Mouse (Mus musculus) layer of hippocampus, postnatal 36 days (tissue): ENCODE data around the gene Ntpcr. TPM values are rescaled to one million over a fixed set of nuclear protein-coding genes. Genes with fewer than 3 reads are reported as not detected.
A peak's percentile ranks its signal among the peaks of the same experiment; 100 is the strongest.

Source experiments
- DNase-seq, 2 experiments: peaks; one replicate each; pipeline ENCODE4 v3.0.0; 2022
- total RNA-seq, 2 experiments: library from RNA; stranded (reverse); gene quantifications; 2 replicates each; pipeline ENCODE4 v1.2.3; 2021

Ntpcr gene
- total RNA-seq, 2 experiments from 2014 or later, result 20.8 TPM

DNA sequence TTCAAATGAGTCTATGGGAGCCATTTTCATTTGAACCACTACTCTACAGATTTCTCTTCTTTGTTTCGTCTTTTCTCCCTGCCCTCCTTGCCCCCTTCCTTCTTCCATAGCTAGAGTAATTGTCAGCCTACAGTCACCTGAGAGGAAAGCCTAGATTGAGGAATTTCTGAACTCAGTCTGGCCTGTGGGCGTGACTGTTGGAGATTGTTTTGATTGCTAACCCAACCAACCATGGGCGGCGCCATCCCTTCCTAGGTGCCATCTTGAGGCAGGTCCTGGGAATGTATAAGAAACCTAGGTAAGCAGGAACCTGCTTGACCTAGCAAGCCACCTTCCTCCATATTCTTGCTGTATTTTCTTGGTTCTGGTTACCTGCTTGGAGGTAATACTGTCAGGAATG lies 3.6 kb upstream of the Ntpcr start:
- no peak for DNase-seq

DNA sequence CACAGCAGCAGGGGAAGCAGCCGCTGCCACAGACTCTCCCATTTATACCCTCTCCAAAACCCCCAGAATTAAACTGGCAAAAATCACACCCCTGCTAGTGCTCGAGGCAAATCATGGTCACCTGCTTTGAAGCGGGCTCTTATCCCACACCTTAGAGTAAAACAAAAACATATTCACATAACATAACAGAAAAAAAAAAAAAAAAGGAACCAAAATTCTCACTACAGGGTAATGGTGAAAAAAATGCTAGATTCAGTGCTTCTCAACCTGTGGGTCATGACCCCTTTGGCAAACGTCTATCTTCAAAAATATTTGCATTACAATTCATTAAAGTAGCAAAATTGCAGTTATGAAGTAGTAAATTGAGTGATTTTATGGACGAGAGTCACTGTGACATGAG lies 2.8 kb upstream of the Ntpcr start:
- no peak for DNase-seq

DNA sequence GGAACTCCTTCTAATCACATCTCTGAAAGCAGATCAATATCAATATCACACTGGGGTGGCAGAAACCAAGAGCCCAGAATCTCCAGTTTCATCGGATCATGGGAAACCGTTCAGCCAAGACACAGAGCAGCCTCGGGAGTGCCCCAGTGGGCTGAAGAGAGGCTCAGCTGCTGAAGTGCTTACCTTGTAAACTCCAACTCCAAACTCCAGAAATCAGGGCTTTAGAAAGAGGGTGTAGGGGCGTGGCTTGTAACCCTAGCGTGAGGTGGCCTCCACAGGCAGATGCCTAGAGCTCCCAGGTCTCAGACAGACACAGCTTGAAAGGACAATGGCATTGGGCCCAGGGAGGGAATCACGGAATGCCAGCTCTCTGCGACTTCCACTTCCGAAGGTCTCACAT lies 2.0 kb upstream of the Ntpcr start:
- DNase-seq, result no peak

DNA sequence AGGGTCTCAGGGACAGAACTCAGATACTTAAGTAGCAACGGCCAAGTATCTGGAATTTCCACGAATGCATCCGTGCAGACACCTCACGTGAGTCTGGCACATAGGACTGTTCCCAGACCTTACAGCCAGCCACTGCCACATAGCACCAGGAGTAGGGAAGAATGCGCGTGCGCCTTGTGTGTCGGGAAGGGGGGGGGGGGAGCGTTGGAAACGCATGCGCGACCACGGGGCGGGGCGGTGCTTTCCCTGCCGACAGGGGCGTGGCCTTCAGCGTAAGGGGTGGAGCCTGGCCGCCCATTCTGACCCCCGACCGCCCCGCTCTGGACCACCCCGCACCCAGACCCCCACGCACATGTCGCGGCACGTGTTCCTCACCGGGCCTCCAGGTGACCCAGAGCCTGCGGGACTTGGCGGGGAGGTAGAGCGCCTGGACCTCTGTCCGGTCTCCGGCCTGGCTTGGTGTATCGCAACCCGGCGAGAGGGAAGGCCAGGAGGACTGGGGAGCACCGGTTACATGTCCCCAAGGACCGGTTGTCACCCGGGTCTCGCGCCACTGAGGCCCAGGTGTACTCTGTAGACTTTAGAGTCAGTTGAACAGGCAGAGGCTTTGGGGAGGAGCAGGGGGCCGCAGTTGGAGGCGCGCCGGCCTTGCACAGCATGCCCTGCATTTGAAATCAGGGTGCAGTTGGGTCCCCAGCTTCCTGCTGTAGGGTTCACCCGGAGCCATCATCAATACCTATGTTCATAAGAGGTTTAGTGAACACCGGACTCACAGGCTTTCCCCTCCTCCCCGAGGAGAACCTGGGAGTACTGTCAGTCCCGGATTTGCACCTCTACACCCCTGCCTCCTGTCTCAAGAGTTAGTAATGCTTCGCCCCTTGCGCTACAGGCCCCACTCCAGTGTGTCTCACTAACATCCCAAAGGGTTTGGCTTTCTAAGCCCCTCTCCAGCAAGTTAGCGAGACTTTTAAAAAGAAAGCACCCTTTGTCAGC lies 4.5 kb downstream of the Ntpcr start:
- DNase-seq, result peak; percentile 85

DNA sequence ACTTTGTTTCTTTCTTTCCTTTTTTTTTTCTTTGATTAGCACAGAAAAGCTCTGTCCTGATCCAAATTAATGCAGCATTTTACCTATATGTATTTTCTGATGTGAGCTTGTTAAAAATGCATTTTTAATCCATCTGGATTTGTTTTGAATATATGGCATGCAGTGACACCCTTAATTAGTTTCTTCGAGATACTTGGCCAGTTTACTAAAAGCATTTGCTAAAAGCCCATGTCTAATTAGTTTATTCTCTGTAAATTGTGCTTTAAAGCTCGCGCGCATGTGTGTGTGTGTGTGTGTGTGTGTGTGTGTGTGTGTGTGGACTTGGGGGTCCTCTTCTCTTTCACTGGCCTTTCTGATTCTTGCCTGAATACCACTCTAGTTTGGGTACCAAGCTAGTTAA lies 9.2 kb downstream of the Ntpcr start:
- no peak for DNase-seq

DNA sequence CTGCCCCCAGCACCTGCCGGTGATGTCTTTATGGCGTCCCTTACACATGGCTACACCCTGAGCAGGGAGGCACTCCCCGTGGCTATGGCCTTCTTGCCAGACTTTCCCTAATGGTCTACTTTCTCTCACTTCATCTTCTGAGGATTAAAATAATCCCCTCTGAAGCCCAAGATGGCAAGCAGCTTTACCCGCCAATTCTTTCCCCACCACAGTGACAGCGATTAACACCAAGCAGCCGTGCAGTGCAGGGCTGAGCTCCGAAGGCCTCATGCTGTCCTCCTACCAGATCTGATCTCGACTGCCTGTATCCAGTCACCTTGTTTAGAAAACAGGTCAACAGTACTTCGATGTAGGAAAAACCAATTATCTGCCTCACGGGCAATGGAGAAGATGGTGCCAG lies 10.9 kb downstream of the Ntpcr start:
- no peak for DNase-seq

DNA sequence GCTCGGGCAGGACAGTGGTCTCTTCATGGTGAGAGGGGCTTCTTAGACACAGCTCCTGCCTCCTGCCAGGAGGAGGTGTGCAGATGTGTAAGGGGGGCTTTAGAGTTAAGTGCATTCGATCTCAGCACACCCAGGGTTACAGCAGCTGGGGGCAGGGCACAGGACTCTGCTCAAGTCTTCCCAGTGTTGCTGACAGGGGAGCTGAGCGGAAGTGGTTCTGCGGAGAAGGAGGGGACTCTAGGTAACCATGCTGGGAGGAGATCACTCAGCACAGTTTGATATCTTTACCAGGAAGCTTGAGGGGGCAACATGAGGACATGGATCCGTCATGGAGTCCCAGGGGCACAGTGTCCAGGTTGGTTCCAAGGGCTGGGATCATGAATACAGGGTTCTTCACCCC lies 11.6 kb downstream of the Ntpcr start:
- no peak for DNase-seq

DNA sequence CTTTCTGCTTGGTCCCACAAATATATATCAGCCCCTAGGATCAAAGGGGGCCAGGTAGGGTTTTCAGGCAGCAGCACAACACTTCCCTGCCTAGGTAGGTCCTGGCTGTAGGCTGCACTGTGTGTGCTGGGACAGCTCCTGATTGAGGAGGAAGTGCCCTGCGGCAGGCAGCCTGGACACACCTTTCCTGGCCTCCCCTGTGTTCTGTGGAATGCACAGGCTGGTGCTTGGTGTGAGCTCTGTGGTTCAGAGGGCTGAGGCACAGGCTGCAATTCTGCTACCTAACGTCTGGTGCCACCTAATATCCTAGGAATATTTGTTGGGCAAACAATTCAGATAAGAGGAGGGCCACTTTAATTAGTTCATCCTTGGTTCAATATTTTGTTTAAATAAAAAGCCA lies 12.1 kb downstream of the Ntpcr start:
- no peak for DNase-seq

DNA sequence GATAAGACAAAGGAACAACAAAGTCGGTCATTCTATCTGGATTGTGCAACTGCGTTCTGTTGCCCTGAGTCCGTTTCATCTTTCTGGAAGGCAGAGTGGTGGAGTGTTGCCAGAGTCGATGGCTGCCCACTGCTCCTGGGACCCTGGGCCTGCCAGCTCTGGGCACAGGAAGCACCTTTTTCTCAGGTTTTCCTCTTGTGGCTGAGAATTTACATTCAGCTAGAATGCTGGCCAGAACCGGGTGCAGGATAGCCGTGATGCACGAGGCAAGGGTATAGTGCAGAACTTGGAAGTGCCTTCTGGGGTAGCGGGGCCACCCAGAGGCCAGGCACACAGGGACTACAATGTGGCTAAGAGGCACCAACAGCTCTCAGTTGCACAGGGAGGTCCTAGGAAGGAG lies 12.6 kb downstream of the Ntpcr start:
- no peak for DNase-seq

DNA sequence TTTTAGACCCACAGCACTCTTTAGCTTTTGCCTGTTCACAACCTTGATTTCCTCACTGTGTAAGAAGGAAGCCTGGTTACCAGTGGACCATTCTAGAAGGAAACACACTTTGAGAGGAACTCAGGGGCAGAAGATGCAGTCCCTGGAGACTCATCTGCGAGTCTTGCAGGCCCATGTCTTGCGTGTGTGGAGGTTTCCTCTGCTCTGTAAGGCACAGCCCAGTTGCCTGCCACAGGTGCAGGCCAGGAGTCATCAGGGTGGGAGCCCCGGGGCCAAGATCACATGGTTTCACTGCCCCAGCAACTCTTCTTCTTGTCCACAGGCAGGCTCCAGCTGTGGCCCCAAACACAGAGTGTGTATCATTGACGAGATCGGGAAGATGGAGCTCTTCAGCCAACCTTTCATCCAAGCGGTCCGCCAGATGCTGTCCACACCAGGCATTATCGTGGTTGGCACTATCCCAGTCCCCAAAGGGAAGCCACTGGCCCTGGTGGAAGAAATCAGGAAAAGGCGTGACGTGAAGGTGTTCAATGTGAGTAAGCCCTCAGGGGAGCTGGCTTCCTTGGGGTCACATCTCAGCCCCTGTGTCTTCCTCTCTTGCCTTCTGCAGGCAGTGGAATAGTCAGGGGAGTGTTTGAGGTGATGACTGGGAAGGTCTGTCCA lies 15.3 kb downstream of the Ntpcr start:
- DNase-seq, result no peak

DNA sequence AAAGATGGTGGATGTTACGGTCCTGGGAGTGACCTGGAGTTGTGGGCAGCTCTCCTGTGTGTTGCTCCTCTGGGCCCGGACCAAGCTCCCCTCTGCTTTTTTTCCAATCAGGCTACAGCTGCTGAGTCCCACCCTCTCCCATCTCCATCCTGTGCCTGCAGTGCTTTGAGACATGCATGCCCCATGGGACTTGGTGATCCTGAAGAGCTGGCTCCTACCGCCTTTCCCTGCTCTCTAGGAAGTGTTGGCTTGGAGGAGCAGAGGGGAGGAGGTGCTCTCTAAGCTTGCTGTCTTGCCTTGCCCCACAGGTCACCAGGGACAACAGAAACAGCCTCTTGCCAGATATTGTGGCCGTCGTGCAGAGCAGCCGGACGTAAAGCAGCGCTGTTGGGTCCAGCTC lies 17.6 kb downstream of the Ntpcr start:
- DNase-seq, result no peak

DNA sequence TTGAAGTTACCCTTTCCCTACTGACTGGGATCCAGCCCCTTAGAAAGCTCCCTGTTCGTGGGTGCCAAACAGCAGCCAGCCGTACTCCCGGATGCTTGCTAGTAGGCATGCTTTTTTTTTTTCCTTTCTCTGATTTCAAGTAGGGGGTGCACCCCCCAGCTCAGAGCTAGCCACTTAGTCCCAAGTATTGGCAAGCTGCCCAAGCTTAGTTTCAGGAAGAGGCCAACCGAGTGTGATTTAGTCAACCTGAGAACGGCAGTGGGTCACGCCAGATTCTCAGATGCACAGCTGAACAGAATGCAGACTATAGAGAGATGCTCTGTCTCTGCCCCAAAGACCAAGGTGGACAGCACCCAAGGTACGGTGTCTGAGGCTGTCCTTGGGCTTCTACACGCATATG lies 21.1 kb downstream of the Ntpcr start:
- DNase-seq, result no peak

DNA sequence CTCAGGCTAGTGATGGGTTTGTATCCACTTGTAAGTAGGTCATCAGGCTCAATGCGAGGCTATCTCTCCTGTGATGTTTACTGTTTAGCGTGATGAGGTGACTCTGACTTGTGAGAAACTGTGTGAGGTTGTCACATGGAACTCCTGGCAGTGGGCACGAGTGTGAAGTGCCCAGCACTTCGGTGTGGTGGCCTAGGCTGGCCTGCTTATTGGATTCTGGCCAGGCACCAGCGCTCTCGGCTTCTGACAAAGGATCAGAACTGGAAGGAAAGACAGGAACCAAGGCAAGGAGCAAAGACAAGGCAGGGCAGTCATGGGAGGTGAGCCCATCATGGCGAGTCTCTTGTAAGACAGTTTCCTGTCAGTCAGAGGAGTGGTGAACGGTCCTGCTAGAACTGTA lies 26.1 kb downstream of the Ntpcr start:
- DNase-seq, result no peak

DNA sequence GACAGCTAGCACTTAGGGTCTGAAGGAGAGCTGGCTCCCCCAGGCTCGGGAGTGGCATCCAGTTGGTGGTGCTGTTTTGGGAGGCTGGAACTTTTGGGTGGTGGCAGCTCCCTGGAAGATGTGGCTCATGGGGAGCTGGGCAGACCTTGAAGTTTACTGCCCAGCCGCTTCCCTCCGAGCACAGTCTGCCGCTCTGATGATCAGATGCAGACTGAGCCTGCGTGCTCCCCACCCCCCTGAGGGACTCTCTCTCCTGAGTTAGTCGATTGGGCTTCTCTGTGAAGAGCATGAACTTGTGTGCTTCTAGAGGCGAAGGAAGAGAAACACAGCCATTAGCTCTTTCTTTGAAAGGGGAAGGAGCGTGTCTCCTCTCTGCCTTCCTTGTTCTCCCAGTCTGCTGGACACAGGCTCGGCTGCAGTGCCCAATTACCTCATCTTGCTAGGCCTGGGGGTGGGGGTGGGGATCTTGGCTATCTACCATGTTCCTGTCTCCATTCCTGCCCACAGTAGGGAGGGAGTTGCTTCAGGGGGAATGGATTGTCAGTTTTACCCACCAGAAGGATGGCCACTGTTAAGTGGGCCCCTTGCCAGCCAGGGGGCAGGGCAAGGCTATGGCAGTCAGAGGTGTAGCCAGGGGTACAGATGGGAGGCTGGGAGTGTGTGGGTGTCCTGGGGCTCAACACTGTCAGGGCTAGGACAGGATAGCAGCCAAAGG lies 26.8 kb downstream of the Ntpcr start:
- no peak for DNase-seq

DNA sequence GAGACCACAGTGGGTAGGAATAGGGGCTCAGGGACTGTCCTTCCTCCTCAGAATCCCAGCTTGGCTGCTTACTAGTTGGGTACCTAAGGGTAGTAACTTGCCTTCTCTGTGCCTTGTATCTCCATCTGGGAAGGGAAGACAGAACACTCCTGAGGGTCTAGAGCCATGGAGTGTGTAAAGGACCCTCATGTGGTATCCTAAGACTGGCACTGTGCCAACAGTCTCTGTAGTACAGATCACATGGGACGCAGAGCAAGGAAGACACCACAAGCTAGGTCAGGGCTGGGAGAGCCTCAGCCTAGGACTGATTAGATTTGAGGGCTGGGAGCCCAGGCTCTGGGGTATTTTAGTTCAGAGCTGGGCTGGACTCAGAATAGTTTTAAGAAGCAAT lies 27.3 kb downstream of the Ntpcr start:
- DNase-seq, result no peak

DNA sequence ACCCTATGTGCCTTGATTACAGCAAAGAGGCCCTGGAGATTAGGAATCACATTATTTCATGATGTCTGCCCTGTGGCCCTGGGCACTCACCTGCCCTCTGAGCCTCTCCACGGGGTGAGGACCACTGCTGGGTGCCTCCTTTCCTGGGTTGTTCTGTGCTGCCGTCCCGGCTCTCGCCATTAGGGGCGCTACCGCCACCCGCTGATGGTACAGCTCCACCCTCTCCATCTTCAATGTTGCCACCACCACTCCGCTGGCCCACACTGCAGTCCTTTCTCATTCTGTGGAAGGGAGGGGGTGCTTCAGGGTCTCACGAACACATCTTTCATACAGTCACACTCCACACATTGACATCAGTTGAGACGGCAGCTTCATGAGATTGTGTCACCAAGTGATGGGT lies 29.3 kb downstream of the Ntpcr start:
- DNase-seq, result peak in 1 of 2 experiments; percentile 13

DNA sequence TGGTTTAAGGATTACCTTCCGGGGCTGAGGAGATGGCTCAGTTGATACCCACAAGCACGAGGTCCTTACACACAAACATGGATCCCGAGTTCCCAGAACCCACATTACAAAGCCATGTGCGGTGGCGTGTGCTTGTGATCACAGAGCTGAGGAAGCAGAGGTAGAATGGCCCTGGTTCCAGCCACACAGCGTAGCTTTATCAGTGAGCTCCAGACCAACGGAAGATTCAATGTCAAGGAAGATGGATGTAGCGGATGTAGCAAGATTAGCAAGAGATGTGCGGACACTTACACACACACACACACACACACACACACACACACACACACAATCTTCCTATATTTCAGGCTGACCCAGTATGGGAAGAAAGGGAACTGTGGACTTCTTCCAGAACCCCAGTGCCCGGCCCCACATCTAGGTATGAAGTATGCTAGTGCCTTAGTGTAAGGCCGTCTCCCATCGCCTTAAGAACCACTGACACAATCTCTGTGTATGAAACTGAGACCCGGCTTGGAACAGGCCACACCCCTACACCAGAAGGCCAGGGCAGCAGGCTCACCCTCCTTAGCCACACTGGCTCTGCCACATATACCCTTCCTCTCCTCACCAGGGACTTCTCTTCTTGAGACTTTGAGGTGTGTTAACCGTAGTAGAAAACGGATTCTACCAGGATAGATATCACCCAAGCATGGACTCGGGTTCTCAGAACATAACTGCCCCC lies 33.5 kb downstream of the Ntpcr start:
- no peak for DNase-seq

DNA sequence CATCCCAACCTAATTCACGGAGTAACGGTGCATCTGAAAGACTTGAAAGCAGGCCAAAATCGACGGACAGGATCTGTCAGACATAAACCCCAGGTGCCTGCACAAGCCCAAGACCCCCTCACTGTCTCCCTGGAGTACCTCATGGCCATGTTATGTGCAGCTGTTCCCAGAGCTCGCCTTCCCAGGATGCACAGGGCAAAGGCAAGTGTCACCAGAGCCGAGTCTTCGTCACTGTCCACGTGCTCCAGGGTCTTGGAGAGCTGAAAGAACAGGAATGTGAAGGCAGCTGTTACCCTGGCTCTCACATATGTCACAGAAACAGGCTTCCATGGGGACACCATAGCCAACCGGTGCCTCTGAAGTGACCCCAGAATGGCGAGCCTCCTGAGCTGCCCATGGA lies 38.3 kb downstream of the Ntpcr start:
- no peak for DNase-seq

DNA sequence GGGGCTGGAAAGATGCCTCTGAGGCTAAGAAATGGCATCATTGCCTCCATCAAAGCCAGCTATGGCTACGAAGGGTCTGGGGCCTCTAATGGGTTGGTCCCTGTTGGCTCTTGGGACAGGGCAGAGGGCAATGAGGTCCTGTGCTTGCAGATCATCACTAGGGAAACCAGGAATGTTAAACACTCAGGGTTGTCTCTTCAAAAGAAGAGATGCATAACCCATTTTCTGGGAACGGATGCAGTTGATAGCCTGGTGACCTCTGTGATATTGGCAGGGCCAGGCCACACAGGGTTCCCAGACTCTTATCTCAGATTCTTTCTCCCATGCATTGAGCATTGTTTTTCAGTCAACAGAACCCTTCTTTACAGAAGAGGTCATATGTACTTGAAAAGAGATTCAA lies 42.5 kb downstream of the Ntpcr start:
- no peak for DNase-seq

DNA sequence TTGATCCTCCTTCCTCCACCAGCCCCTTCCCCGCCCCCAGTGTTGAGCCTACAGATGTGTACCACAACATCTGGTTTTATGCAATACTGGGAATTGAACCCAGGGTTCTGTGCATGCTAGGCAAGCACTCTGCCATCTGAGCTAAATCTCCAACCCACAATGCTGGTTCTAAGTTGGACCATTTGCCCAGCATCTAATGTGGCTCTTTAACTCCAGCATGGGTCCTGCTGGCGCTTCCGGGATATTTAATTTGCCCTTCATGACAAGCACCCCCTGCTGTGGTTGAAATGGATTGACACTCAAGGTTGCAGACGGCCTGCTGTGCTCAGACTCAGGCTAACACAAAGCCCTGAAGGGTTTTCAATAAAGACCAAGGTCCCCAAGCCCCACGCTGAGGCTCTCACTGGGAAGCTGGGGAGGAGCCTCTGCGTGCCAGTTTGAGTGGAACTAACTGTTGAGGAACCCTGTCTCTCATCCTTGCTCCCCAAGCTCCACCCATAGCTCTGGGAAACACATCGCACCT lies 43.6 kb downstream of the Ntpcr start:
- DNase-seq, result no peak

DNA sequence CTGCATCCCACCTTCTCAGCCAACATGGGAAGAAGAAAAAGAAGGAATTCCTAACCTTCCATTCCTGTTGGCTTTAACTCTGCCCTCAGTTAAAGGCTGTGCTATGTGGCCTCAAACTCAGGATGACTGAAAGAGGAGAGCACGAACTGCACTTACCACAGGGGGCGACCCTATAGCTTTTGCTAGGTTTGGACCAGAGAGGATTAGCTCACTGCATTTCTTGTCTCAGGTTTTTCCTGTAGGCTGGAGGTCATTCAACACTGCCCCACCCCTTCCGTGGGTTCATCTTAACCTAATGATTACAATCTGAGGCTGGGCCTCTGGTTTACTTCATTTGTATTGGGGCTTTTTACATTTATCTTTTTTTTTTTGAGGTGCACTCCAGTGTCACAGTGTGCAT lies 45.3 kb downstream of the Ntpcr start:
- no peak for DNase-seq

DNA sequence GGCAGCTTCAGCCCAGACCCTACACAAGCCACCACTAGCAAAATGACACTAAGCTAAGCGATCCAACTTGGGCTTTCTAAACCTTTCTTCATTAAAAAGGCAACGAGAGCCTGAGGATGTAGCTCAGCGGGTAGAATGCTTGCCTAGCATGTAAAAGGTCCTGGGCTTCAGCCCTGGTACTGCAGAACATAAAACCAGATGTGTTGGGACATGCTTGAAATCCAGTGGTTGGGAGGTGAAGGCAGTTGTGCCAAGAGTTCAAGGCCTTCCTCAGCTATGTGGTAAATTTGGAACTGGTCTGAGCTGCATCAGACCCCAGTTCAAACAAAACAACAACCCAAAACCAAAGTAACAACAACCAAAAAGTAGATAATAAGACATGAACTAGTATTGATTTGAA lies 46.6 kb downstream of the Ntpcr start:
- no peak for DNase-seq
